Mouse (Mus musculus) adrenal gland, adult 2 months (tissue): Measurements from ENCODE around the gene Napsa. TPM values are rescaled to one million over a fixed set of nuclear protein-coding genes. Genes with fewer than 3 reads are reported as not detected.

Source experiments
- DNase-seq: peaks from one replicate; pipeline ENCODE4 v3.0.0; 2021
- polyA plus RNA-seq: library from polyadenylated mRNA; depleted of rRNA; stranded (reverse); fragments of >200 nt; gene quantifications from 2 replicates; pipeline ENCODE4 v1.2.3, GENCODE M21; 2012
- total RNA-seq, 2 experiments: library from RNA; stranded (reverse); gene quantifications; 2 replicates each; pipeline ENCODE4 v1.2.3; 2021

Napsa gene
- total and polyA plus RNA-seq, 3 experiments: 0.55 to 2.2 (median 1.3) TPM

DNA sequence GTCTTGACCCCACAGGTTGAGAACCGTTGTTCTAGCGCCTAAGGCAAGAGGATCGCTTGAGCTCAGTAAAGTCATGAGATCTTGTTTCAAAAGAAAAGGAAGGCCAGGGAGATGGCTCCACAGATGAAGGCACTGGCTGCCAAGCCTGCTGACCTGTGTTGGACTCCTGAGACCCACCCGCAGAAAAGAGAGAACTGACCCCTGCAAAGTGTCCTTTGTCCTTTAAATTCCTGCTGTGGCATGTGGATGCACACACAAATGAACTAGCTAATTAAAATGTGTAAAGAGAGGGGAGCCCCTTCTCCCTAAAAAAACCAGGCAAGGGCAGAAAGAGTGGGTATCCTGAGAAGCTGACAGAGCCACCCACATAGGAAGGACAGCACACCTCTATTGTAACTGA lies 369 bp upstream of the Napsa start:
- no peak for DNase-seq

DNA sequence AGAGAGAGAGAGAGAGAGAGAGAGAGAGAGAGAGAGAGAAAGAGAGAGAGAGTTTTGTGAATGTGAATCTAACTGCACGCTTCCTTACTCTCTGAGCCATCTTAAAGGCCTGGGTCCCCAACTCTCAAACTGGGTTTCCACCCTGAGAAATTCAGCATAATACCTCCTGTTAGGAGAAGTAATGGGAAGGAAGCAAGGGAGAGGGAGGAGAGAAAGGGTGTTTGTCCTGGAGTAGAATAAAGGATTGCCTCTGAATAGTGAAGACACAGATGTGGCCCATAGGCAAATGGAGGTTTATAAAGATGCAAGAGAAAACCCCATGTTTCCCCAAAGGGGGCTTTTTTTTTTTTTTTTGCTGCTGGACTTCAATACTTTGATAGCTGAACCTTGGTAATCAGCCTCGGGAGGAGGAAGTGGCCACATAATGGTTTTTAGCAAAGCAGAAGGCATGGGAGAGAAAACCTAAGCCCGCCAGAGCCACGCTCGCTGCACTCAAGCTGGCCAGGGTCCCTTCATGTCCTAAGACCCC lies 840 bp downstream of the Napsa start:
- no peak for DNase-seq

DNA sequence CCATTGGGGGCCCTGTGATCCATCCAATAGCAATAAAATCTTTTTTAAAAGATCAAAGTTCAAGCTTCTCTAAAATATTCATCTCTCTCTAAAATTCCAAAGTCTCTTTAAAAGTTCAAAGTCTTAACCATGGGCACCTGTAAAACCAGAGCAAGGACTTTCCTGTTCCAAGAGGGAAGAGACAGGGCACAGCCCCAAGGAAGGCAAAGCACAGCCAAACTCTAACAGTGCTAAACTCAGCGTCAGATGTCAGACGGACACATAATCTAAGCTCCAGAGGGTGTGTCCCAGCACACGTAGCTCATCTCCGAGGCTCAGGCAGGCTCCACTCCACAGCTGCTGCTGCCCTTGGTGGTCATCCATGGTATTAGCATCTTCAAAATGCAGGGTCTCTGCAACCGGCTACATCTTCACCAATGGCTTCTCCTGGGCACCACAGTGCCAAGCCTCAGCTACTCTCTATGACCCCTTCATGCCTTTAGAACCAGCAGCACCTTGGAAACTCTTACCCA lies 4.2 kb downstream of the Napsa start:
- no peak for DNase-seq

DNA sequence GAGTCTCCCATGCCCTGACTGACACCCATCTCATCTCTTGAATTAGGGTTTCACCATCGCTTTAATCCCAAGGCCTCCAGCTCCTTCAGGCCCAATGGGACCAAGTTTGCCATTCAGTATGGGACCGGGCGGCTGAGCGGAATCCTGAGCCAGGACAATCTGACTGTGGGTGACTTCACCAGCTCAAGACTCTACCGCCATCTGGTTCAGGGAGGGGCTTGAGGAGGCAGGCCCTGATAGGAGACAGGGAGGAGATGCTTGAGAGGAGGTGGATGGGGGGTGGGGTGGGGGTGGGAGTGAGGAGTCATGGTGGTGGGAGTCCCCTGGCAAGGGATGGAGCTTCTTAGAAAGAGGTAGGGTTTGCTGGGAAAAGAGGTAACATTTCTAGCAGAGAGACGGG lies 9.5 kb downstream of the Napsa start:
- no peak for DNase-seq

DNA sequence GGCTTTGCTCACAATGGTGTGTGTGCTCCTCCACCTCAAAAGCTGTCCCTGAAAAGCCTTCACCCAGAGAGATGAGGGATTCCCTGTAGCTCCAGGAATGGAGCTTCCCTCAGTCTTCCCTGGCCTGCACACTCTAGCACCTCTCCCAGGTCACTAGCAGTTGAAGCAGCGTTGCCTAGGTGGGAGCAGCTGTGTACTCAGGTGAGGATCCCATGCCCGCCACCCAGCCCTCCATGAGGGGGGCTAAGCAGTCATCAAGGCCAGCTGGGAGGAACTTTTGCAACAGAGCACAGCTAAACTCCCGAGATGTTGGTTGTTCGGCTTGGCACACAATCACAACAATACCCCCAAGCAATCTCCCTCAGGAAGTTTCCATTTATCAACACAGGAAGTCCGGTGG lies 10.5 kb downstream of the Napsa start:
- no peak for DNase-seq

DNA sequence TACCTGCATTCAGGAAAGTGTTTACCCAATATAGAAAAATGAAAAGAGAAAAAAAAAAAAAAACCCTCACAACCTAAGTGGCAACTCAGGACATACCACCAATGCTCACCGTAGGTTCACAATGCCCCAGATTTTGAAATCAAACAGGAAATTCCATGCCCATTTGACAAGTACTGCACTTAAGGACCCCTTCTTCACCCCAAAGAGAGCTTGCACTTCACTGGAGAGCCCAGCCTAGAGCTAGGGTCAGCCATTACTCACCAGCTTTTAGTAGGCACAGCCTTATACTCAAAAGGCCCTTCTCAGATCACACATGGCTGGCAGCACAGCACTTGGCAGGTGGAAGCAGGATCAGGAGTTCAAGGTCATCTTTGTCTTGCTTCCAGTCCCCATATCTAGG lies 11.0 kb downstream of the Napsa start:
- DNase-seq: no peak

DNA sequence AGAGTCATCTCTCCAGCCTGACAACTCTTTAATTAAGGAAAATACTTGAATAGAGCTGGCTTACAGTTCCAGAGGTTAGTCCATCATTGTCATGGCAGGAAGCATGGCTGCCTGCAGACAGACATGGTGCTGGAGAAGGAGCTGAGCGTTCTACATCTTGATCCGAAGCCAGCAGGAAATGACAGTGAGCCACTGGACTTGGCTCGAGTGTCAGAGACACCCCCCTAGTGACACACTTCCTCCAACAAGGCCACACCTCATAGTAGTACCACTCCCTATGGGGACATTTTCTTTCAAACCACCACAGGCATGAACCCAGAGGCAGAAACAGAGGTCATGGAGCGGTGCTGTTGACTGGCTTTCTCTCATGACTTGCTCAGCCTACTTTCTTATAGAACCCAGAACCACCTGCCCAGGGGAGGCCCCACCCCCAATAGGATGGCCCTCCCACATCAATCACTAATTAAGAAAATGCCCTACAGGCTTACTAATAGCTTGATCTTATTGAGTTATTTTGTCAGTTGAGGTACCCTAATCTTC lies 12.2 kb downstream of the Napsa start:
- DNase-seq: no peak

DNA sequence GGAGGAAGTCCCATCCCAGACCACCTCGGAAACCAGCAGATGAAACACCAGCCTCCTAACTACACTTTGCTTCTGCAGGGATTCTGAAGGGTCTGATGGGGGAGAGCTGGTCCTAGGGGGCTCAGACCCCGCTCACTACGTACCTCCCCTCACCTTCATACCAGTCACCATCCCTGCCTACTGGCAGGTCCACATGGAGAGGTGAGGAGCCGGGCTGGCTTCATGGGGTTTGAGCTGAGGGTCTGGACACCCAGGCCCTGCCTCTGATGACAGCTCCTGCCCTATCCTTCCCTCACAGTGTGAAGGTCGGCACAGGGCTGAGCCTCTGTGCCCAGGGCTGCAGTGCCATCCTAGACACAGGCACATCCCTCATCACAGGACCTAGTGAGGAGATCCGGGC lies 12.7 kb downstream of the Napsa start:
- no peak for DNase-seq

DNA sequence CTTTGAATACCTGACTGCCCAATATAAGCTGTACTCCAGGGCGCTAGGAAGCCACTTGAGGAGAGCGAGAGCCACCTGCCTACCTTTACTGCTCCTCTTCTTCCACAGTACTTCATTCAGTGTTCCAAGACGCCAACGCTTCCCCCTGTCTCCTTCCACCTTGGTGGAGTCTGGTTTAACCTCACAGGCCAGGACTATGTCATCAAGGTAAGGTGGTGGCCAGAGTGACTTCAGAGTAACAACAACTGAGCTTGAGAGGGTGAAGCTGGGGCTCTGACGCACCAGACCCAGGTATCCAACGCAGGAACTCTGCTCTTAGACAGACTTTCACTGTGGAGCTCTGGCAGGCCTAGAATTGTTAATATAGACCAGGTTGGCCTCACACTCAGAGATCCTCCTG lies 13.4 kb downstream of the Napsa start:
- DNase-seq: no peak

DNA sequence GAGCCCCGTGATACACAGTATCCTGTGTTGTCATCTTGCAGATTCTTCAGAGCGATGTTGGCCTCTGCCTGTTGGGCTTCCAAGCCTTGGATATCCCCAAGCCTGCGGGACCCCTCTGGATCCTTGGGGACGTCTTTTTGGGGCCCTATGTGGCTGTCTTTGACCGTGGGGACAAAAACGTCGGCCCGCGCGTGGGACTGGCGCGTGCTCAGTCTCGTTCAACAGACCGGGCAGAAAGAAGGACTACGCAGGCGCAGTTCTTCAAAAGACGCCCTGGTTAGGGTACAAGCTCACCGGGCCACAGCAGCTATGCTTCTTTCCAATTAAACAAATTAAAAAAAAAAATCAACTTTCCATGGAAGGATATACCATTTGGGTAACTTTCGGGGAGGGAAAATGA lies 14.3 kb downstream of the Napsa start:
- DNase-seq: no peak

DNA sequence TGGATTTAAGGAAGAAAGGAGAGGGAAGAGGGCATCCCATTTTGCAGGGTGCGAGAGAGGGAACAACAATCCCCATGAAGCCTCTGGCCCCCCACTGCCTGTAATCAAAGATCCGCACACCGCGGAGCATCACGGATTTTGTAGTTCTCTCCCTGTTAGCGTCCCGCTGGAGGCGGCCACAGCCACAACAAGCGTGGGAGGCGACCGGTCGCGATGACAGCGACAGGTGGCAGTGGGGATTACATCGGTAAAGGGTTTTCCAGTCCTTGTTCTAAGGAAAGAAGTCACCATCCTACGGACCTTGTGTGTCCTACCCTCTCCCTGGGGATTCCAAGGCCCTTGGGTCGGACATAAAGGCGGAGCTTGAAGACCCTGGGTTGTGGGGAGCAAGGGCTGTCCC lies 14.8 kb downstream of the Napsa start:
- peak; percentile 47 for DNase-seq

DNA sequence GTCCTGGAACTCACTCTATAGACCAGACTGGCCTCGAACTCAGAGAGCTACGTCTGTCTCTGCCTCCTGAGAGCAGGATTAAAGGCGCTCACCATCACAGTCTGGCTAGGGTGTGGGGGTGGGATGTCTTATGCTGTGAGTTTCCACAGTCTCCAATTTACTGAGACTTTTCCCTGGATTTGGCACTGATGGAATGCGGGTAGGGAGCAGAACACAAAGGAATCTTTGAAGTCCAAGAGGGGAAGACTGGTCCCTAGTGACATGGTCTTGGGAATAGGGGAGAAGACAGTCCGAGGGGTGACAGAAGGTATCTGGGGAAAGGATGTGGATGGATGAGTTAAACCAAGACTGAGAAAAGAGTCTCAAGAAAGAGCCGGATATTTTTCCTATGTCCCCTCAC lies 15.5 kb downstream of the Napsa start:
- no peak for DNase-seq

DNA sequence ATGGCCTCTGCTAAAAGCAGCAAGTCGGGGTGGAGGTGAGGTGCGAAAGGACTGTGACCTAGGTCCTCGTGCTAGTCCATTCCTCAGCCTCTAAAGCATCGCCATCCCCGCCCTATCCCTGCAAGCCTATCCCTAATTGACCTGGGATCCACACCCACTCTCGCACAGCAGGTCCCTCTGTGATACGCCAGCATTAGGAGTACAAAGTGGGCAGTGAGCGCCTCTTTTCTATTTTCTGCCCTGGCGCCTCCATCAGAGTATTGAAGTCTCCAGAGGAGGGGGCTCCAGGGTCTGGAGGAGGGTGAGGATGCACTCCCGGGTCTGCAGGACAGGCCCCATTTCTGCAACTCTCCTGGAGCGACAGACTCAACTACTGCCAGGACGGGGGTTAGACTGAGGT lies 16.2 kb downstream of the Napsa start:
- DNase-seq: no peak

DNA sequence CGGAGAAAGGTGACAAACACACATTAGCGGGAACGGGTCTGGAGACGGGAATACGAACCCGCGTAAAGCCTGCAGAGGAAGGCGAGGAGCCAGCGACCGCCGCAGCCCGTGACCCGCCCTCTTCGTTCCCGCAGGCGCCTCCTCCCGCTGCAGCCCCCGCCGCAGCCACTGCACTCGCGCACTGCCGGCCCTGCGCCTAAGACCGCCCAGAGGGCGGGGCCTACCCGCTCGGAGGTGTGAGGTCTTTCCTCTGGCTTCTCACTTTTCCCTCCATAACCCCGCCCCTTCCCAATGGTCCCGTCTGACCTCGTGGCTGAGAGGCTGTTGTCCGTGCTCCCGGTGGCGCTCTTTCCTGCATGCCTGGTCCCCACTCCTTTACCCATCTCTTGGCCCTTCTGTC lies 17.0 kb downstream of the Napsa start:
- DNase-seq: peak; percentile 84

DNA sequence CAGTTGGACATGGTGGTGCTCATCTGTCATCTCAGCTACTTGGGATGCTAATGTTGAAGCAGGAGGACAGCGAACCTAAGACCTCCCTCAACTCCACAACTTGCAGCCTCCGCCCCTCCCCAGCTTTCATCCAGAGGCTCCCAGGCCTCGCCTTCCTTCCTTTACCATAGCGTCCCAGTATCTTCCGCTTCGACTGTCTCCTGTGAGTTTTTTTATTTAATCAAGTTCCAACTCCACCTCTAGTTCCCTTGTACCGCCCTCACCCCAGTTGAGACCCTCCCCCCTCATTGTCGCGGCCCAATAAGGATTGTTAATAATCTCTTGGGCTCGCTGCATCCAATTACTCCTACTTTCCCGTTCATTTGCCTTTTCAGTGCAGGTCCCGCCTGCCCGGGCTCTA lies 17.8 kb downstream of the Napsa start:
- DNase-seq: no peak

DNA sequence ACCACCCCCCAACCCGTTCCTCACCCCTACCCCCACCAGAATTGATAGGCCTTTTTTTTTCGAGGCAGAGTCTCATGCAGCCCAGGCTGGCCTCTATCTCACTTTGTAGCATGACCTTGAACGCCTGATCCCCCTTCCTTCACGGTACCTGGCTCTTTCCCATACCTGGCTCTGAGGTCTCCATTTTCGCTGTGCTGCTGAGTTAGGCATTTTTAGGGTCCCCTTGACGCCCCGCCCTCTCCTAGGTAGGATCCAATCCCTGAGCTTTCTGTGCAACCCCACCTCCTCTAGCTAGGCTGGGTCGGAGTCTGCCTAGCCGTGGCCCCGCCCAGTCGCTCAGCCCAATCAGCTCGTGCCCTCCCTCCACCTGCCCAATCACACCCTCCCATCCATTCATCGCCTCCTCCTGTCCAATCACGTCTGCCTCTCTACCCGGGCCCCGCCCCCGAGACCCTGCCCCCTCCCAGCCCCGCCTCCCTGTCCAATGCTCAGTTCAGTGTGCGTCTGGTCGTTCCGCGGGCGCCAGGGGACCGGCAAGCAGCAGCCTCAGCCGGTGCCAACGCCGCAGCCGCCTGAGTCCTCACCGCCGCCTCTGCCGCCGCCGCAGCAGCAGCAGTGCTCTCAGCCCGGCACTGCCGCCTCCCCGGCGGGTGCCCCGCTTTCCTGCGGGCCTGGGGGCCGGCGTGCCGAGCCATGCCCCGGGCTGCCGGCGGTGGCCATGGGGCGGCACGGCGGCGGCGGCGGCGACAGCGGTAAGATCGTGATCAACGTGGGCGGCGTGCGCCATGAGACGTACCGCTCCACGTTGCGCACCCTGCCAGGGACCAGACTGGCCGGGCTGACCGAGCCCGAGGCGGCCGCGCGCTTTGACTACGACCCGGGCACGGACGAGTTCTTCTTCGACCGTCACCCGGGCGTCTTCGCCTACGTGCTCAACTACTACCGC lies 18.5 kb downstream of the Napsa start, which contains the start of gene Kcnc3:
TSS of gene Kcnc3 (plus strand) at position 263 of the 946 bp plus-strand sequence.
- DNase-seq: peak; percentile 93

DNA sequence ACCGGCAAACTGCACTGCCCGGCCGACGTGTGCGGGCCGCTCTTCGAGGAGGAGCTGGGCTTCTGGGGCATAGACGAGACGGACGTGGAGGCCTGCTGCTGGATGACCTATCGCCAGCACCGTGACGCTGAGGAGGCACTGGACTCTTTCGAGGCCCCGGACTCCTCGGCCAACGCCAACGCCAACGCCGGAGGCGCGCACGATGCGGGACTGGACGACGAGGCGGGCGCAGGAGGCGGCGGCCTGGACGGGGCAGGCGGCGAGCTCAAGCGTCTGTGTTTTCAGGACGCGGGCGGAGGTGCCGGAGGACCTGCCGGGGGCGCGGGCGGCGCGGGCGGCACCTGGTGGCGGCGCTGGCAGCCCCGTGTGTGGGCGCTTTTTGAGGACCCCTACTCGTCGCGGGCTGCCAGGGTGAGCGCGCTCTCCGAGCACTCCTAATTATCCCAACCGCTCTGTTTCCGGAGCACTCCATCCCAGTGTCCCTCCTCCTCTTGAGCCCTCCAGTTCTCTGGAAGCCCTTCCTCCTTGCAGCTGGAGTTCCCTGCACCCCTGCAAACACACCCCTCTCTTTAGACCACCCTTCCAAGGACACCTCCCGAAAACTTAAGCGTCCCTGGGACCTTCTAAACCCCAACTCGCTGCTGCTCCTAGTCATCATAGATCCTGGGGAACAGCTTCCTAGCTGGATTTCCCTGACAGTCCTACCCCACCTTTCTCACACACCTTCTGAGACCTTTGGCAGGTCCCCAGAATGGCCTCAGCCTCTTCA lies 19.4 kb downstream of the Napsa start:
- DNase-seq: no peak

DNA sequence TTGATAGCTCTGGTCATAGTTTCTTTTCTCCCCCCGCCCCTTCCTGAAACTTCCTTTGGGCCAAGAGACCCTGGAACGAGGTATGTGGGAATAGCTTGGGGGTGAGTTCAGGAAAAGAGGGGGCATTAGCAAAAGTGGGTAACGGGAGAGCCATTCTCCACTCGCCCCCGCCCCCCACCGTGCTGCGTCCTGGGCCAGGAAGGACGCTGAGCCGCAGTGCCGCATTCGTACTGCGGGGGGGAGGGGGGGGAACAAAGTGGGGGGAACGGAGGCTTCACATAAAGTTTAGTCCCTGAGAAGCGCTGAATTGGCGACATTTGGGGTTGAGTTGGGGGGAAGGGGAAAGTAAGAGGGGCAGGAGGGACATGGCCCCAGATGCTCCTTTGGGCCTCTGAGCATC lies 20.9 kb downstream of the Napsa start:
- DNase-seq: no peak

DNA sequence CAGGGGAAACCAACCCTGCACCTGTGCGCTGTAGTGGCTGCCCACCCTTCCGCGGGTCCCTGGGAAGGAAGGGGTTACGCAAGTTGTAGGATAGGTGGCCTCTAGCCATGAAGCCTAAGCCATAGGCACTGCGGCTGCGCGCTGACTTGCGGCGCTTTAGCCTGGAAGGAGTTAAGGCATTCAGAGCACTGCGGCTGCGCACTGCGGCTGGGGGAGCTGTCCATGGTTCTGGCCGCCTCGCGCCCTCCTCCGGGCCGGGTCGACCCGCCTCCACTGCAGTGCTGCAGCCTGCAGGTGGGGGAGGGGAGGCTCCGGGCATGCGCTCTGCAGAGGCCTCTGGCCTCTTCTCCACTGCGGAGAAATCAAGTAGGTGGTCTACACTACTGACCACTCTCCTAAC lies 21.6 kb downstream of the Napsa start:
- DNase-seq: peak; percentile 85

DNA sequence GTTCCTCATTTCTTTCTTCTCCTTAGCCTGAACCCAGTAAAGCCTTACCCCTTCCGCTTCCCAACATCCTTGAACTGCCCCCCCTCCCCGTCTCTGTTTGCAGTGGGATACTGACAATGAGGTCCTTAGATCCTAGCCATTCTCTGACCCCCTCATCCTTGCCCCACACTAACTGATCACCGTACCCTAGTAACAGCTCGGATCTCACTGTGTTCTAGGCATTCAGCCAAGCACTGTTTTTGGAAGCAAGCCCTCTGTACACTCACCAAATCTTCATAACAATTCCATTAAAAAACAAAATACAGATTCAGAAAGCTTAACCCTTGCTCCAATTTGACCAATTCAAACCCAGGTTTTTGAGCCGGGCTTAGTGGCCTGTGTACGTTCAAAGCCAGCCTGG lies 22.1 kb downstream of the Napsa start:
- DNase-seq: no peak

DNA sequence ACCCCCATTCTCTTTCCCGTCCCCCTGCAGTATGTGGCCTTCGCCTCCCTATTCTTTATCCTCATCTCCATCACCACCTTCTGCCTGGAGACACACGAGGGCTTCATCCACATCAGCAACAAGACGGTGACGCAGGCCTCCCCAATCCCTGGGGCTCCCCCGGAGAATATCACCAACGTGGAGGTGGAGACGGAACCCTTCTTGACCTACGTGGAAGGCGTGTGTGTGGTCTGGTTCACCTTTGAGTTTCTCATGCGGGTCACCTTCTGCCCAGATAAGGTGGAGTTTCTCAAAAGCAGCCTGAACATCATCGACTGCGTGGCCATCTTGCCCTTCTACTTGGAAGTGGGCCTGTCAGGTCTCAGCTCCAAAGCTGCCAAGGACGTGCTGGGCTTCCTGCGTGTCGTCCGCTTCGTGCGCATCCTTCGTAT lies 23.0 kb downstream of the Napsa start:
- DNase-seq: no peak

DNA sequence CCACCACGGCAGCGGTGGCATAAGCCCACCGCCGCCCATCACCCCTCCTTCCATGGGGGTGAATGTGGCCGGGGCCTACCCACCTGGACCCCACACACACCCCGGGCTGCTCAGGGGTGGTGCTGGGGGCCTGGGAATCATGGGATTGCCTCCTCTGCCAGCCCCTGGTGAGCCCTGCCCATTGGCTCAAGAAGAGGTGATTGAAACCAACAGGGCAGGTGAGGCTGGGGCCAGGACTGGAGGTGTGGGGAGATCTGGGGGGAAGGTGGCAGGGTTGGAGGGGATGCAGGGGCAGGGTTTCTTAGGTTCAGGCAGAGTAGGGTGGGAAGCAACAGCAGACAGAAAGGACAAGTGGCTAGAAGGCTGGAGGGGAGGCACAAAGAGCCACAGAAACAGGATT lies 23.9 kb downstream of the Napsa start:
- DNase-seq: no peak
